Mouse (Mus musculus): ENCODE results near the gene Cep170. TPM values are rescaled to one million over a fixed set of nuclear protein-coding genes. Genes with fewer than 3 reads are reported as not detected.
"Not testable (repeated sequence)": the region's sequence is repeated elsewhere in the genome, so short reads cannot be mapped to it uniquely, and the experiment has no call there.

Cep170 gene
- polyA plus RNA-seq (2015; fragmentation: Nextera tagmentation; extraction: Ambion mirVana): 122 and 128 TPM in 2 replicates

GRCm38 (mm10) chr1:176814036-176814420 lies at the start of gene Cep170:
Gene Cep170 (minus strand): TSS chr1:176814067.
- peak within 1 kb of the TSS; percentile 98 for H3K9ac ChIP-seq
- no peaks in the 10 kb centered on the region for H3K27me3 ChIP-seq
- H3K4me2 ChIP-seq: peak within 1 kb of the TSS; percentile 74
- under 1% methylated on average over 28 of the region's 28 CpGs for WGBS
- ATAC-seq (ENCODE audit: low FRiP score): peak; percentile 96
- peak within 1 kb of the TSS; percentile 100 for H3K27ac ChIP-seq
- no peaks in the 10 kb centered on the region for H3K36me3 ChIP-seq
- no peaks in the 10 kb centered on the region for H3K9me3 ChIP-seq
- peak within 1 kb of the TSS; percentile 89 for H3K4me3 ChIP-seq
- H3K4me1 ChIP-seq (replicated peaks): peaks cover 29% of the 10 kb centered on the region

- Histone ChIP-seq H3K4me3 (no peak overlapping the region), H3K4me1 (replicated peaks) (no peaks in the 10 kb centered on the region), H3K4me2 (no peak overlapping the region), H3K9me3 (no peaks in the 10 kb centered on the region), H3K27me3 (no peaks in the 10 kb centered on the region), H3K36me3 (no peaks in the 10 kb centered on the region), H3K27ac (no peak overlapping the region), H3K9ac (no peak overlapping the region)
- ATAC-seq (ENCODE audit: low FRiP score): peak; percentile 49; the same call in 1 of the 2 replicates
- 63% methylated on average over 9 of the region's 9 CpGs for WGBS
Measured at GRCm38 (mm10) chr1:176861981-176862644, 48.2 kb upstream of the Cep170 start.

- H3K27me3 ChIP-seq: no peaks in the 10 kb centered on the region
- ATAC-seq (ENCODE audit: low FRiP score): no peak
- no peak overlapping the region for H3K27ac ChIP-seq
- no peak overlapping the region for H3K4me3 ChIP-seq
- no peak overlapping the region for H3K9ac ChIP-seq
- H3K9me3 ChIP-seq: peaks cover 9% of the 10 kb centered on the region; the same call in 1 of the 2 replicates
- no peaks in the 10 kb centered on the region for H3K4me1 ChIP-seq (replicated peaks)
- WGBS: 93% methylated on average over 9 of the region's 9 CpGs
- H3K4me2 ChIP-seq: no peak overlapping the region
- H3K36me3 ChIP-seq: peaks cover 39% of the 10 kb centered on the region
Measured at GRCm38 (mm10) chr1:176852813-176853590, 39.1 kb upstream of the Cep170 start.

- peaks cover 39% of the 10 kb centered on the region for H3K36me3 ChIP-seq
- H3K4me2 ChIP-seq: no peak overlapping the region
- no peak overlapping the region for H3K9ac ChIP-seq
- 0 out of 2 replicates have a peak, but pooled peaks cover 3% of the 10 kb centered on the region for H3K4me1 ChIP-seq (replicated peaks)
- no peak for ATAC-seq (ENCODE audit: low FRiP score)
- H3K27ac ChIP-seq: no peak overlapping the region
- H3K4me3 ChIP-seq: no peak overlapping the region
- WGBS: 95% methylated on average over 7 of the region's 7 CpGs
- peaks cover 9% of the 10 kb centered on the region; the same call in 1 of the 2 replicates for H3K9me3 ChIP-seq
- H3K27me3 ChIP-seq: no peaks in the 10 kb centered on the region
Measured at GRCm38 (mm10) chr1:176851401-176851800, 37.5 kb upstream of the Cep170 start.

GRCm38 (mm10) chr1:176849377-176849776 lies 35.5 kb upstream of the Cep170 start:
- Histone ChIP-seq H3K9me3 (peaks cover 9% of the 10 kb centered on the region; the same call in 1 of the 2 replicates), H3K27ac (no peak overlapping the region), H3K4me2 (no peak overlapping the region), H3K36me3 (peaks cover 39% of the 10 kb centered on the region), H3K4me3 (no peak overlapping the region), H3K9ac (no peak overlapping the region), H3K27me3 (no peaks in the 10 kb centered on the region), H3K4me1 (replicated peaks) (0 out of 2 replicates have a peak, but pooled peaks cover 3% of the 10 kb centered on the region)
- ATAC-seq (ENCODE audit: low FRiP score): no peak
- 90% methylated on average over 2 of the region's 2 CpGs for WGBS

- 80% methylated on average over 11 of the region's 11 CpGs for WGBS
- Histone ChIP-seq H3K27me3 (no peaks in the 10 kb centered on the region), H3K9me3 (peaks cover 9% of the 10 kb centered on the region; the same call in 1 of the 2 replicates), H3K9ac (no peak overlapping the region), H3K27ac (no peak overlapping the region), H3K4me3 (no peak overlapping the region), H3K36me3 (peaks cover 35% of the 10 kb centered on the region), H3K4me1 (replicated peaks) (0 out of 2 replicates have a peak, but pooled peaks cover 3% of the 10 kb centered on the region), H3K4me2 (no peak overlapping the region)
- ATAC-seq (ENCODE audit: low FRiP score): no peak
Measured at GRCm38 (mm10) chr1:176848613-176849290, 34.9 kb upstream of the Cep170 start.

- H3K9ac ChIP-seq: no peak overlapping the region
- WGBS: 68% methylated on average over 10 of the region's 10 CpGs
- 0 out of 2 replicates have a peak, but pooled peaks cover 3% of the 10 kb centered on the region for H3K4me1 ChIP-seq (replicated peaks)
- H3K36me3 ChIP-seq: peaks cover 22% of the 10 kb centered on the region
- no peak overlapping the region for H3K4me2 ChIP-seq
- no peaks in the 10 kb centered on the region for H3K27me3 ChIP-seq
- H3K27ac ChIP-seq: no peak overlapping the region
- peak; percentile 73 for ATAC-seq (ENCODE audit: low FRiP score)
- no peak overlapping the region for H3K4me3 ChIP-seq
- H3K9me3 ChIP-seq: peaks cover 4% of the 10 kb centered on the region; the same call in 1 of the 2 replicates
Measured at GRCm38 (mm10) chr1:176847118-176847859, 33.4 kb upstream of the Cep170 start.

GRCm38 (mm10) chr1:176845082-176845977 lies 31.5 kb upstream of the Cep170 start:
- Histone ChIP-seq H3K27ac (no peak overlapping the region), H3K9me3 (no peaks in the 10 kb centered on the region), H3K9ac (no peak overlapping the region), H3K36me3 (peaks cover 23% of the 10 kb centered on the region), H3K4me2 (no peak overlapping the region), H3K27me3 (no peaks in the 10 kb centered on the region), H3K4me3 (no peak overlapping the region), H3K4me1 (replicated peaks) (0 out of 2 replicates have a peak, but pooled peaks cover 3% of the 10 kb centered on the region)
- ATAC-seq (ENCODE audit: low FRiP score): no peak
- 77% methylated on average over 17 of the region's 17 CpGs for WGBS

- ATAC-seq (ENCODE audit: low FRiP score); H3K9ac ChIP-seq; H3K4me2 ChIP-seq; H3K27ac ChIP-seq; H3K4me3 ChIP-seq; H3K9me3 ChIP-seq; H3K4me1 ChIP-seq (replicated peaks): not testable (repeated sequence)
- WGBS: 79% methylated on average over 7 of the region's 7 CpGs
- peaks cover 10% of the 10 kb centered on the region for H3K36me3 ChIP-seq
- peaks cover 20% of the 10 kb centered on the region; the same call in 1 of the 2 replicates for H3K27me3 ChIP-seq
Measured at GRCm38 (mm10) chr1:176836562-176836961, 22.7 kb upstream of the Cep170 start.

- H3K9me3 ChIP-seq: no peaks in the 10 kb centered on the region
- H3K27me3 ChIP-seq: peaks cover 20% of the 10 kb centered on the region; the same call in 1 of the 2 replicates
- ATAC-seq (ENCODE audit: low FRiP score): peak; percentile 28; the same call in 1 of the 2 replicates
- peak overlapping the region; percentile 64 for H3K9ac ChIP-seq
- H3K4me2 ChIP-seq: peak overlapping the region; percentile 64
- peaks cover 8% of the 10 kb centered on the region for H3K4me1 ChIP-seq (replicated peaks)
- WGBS: 2% methylated on average over 41 of the region's 41 CpGs
- no peak overlapping the region for H3K27ac ChIP-seq
- H3K36me3 ChIP-seq: peaks cover 6% of the 10 kb centered on the region
- H3K4me3 ChIP-seq: peak overlapping the region; percentile 37
Measured at GRCm38 (mm10) chr1:176835501-176836294, 21.8 kb upstream of the Cep170 start.
